Mouse (Mus musculus) neural tube, embryonic 12.5 days (tissue): ENCODE results near the gene Dcun1d2. TPM values are rescaled to one million over a fixed set of nuclear protein-coding genes. Genes with fewer than 3 reads are reported as not detected.

Experiments
- ATAC-seq: fragments of 200-750 bp; cut with Nextera tagmentation; 2 replicates; pipeline ENCODE4 v1.8.0; 2017; ENCODE audit warnings: low read depth, mild to moderate bottlenecking, moderate TSS enrichment, moderate library complexity; ENCODE audit not compliant: low FRiP score
- H3K27ac ChIP-seq: fragments of 300-500 bp; sonication (generic); 2 replicates; pipeline ENCODE4 v1.5.1; 2016
- H3K27me3 ChIP-seq: fragments of 300-500 bp; sonication (generic); replicated peaks from 2 replicates; pipeline ENCODE4 v1.6.1; 2016; ENCODE audit warnings: mild to moderate bottlenecking
- H3K36me3 ChIP-seq: fragments of 300-500 bp; sonication (generic); 2 replicates; pipeline ENCODE4 v1.6.1; 2016; ENCODE audit warnings: mild to moderate bottlenecking
- H3K4me1 ChIP-seq: fragments of 300-500 bp; sonication (generic); 2 replicates; pipeline ENCODE4 v1.6.1; 2016
- H3K4me2 ChIP-seq: fragments of 300-500 bp; sonication (generic); replicated peaks from 2 replicates; pipeline ENCODE4 v1.6.1; 2016; ENCODE audit warnings: mild to moderate bottlenecking
- H3K4me3 ChIP-seq: fragments of 300-500 bp; sonication (generic); 2 replicates; pipeline ENCODE4 v1.5.1; 2016
- H3K9ac ChIP-seq: fragments of 300-500 bp; sonication (generic); 2 replicates; pipeline ENCODE4 v1.6.1; 2016; ENCODE audit warnings: mild to moderate bottlenecking
- H3K9me3 ChIP-seq: fragments of 300-500 bp; sonication (generic); 2 replicates; pipeline ENCODE4 v1.6.1; 2016; ENCODE audit warnings: mild to moderate bottlenecking
- WGBS: fragments of 180-500 bp; shearing (Covaris S2); methylation state at CpG from one replicate; pipeline ENCODE4 v1.1.7; 2016; 5-methylcytosine and 5-hydroxymethylcytosine counted together
- polyA plus RNA-seq: library from polyadenylated mRNA; unstranded; fragments of >200 nt; fragmentation: Nextera tagmentation; extraction: Ambion mirVana; gene quantifications from 2 replicates; pipeline ENCODE4 v1.2.1, GENCODE M21; 2016

The Dcun1d2 gene
- polyA plus RNA-seq, 1 experiment from 2014 or later: 33.1 TPM

- Histone ChIP-seq H3K27me3 (no peaks in the 10 kb centered on the region), H3K36me3 (peaks cover 78% of the 10 kb centered on the region), H3K4me3 (no peak overlapping the region), H3K9ac (no peak overlapping the region), H3K9me3 (0 out of 2 replicates have a peak, but pooled peaks cover 5% of the 10 kb centered on the region), H3K4me2 (no peak overlapping the region), H3K27ac (no peak overlapping the region), H3K4me1 (no peaks in the 10 kb centered on the region)
- ATAC-seq: no peak
- 96% methylated on average over 8 of the region's 8 CpGs for WGBS
These were observed 11.6 kb upstream of the Dcun1d2 start for GRCm38 (mm10) chr8:13299571-13299970.

- WGBS: 91% methylated on average over 9 of the region's 9 CpGs
- no peak overlapping the region for H3K9ac ChIP-seq
- no peaks in the 10 kb centered on the region for H3K27me3 ChIP-seq
- no peak overlapping the region for H3K4me2 ChIP-seq
- ATAC-seq: no peak
- peaks cover 60% of the 10 kb centered on the region for H3K36me3 ChIP-seq
- H3K9me3 ChIP-seq: no peaks in the 10 kb centered on the region
- no peak overlapping the region for H3K4me3 ChIP-seq
- H3K4me1 ChIP-seq: peaks cover 5% of the 10 kb centered on the region
- no peak overlapping the region for H3K27ac ChIP-seq
These were observed 5.9 kb upstream of the Dcun1d2 start for GRCm38 (mm10) chr8:13293677-13294470.

GRCm38 (mm10) chr8:13292364-13292763 lies 4.4 kb upstream of the Dcun1d2 start:
- no peak overlapping the region for H3K4me3 ChIP-seq
- WGBS: 29% methylated on average over 9 of the region's 9 CpGs
- peaks cover 52% of the 10 kb centered on the region for H3K36me3 ChIP-seq
- no peak overlapping the region for H3K4me2 ChIP-seq
- H3K4me1 ChIP-seq: peaks cover 9% of the 10 kb centered on the region
- H3K27me3 ChIP-seq: no peaks in the 10 kb centered on the region
- no peak overlapping the region for H3K9ac ChIP-seq
- no peak overlapping the region for H3K27ac ChIP-seq
- ATAC-seq: no peak
- H3K9me3 ChIP-seq: no peaks in the 10 kb centered on the region

DNA sequence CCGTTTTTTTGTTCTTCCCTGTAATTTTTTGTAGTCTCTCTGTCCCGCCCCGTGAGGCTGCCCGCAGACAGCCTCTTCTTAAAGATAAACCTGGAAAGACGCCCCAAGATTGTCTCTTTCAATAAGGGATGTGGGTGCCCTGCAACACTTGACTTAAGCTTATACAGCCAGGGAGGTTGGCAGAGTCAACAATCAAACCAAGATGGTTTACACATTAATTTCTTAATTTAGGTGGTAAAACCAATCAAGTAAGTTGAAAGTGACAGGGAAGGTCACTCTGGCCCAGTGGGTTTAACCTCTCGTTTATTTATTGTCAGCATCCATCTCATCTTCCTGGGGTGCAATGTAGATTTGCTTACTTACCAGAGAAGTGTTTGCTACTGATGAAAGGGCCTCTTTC lies 715 bp upstream of the Dcun1d2 start:
- H3K4me3 ChIP-seq: peak overlapping the region; percentile 81
- no peak for ATAC-seq
- H3K4me2 ChIP-seq: peak overlapping the region; percentile 94
- peaks cover 16% of the 10 kb centered on the region for H3K4me1 ChIP-seq
- WGBS: 2% methylated on average over 6 of the region's 6 CpGs
- peaks cover 15% of the 10 kb centered on the region for H3K36me3 ChIP-seq
- peak overlapping the region; percentile 74 for H3K9ac ChIP-seq
- H3K27me3 ChIP-seq: no peaks in the 10 kb centered on the region
- H3K27ac ChIP-seq: no peak overlapping the region
- no peaks in the 10 kb centered on the region for H3K9me3 ChIP-seq

DNA sequence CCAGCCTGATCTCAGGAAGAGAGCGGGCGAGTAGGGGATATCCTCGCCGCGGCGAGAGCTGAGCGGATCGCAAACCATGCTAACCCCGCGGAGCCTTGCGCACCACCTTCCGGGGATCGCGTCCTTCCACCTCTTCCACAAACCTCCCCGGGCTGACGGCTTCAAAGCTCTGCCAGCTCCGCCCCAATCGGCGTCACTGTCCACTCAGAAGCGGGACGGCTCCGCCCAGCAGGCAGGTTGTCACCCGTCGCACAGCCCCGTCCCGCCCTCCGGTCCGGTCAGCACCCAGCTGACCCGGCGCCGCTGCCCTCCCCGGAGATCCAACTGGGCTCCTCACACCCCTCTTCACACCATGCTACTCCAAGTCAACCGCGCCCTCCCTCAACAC lies 633 bp downstream of the Dcun1d2 start:
- Histone ChIP-seq H3K27ac (no peak overlapping the region), H3K9me3 (no peaks in the 10 kb centered on the region), H3K27me3 (no peaks in the 10 kb centered on the region), H3K4me1 (peaks cover 16% of the 10 kb centered on the region), H3K9ac (peak overlapping the region; percentile 74), H3K36me3 (peaks cover 8% of the 10 kb centered on the region; the same call in 1 of the 2 replicates), H3K4me2 (peak overlapping the region; percentile 94), H3K4me3 (peak overlapping the region; percentile 81)
- peak; percentile 54; the same call in 1 of the 2 replicates for ATAC-seq
- WGBS: under 1% methylated on average over 34 of the region's 34 CpGs

DNA sequence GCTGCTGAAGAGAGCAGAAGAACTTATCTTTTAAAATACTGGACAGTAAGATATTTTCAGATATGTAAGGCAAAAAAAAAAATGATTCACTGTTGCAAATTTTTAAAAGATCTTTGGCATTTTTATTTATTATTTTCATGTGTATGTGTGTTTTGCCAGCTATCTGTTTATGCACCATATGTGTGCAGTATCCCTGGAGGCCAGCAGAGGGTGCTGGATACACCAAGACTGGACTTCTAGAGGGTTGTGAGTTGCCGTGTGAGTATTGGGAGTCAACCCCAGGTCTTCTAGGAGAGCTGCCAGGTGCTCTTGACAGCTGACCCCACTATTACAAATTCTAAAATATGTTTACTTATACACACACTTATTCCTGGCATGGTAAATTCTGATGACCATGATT lies 4.7 kb downstream of the Dcun1d2 start:
- Histone ChIP-seq H3K4me3 (no peak overlapping the region), H3K4me1 (peaks cover 7% of the 10 kb centered on the region), H3K27ac (no peak overlapping the region), H3K27me3 (no peaks in the 10 kb centered on the region), H3K36me3 (no peaks in the 10 kb centered on the region), H3K9ac (no peak overlapping the region), H3K9me3 (no peaks in the 10 kb centered on the region), H3K4me2 (no peak overlapping the region)
- ATAC-seq: no peak
- WGBS: 78% methylated on average over 1 of the region's 1 CpGs

GRCm38 (mm10) chr8:13276941-13277447 lies 10.9 kb downstream of the Dcun1d2 start:
- H3K4me3 ChIP-seq: no peak overlapping the region
- ATAC-seq: no peak
- peaks cover 3% of the 10 kb centered on the region; the same call in 1 of the 2 replicates for H3K36me3 ChIP-seq
- no peak overlapping the region for H3K4me2 ChIP-seq
- no peak overlapping the region for H3K27ac ChIP-seq
- no peaks in the 10 kb centered on the region for H3K4me1 ChIP-seq
- no peaks in the 10 kb centered on the region for H3K27me3 ChIP-seq
- H3K9me3 ChIP-seq: no peaks in the 10 kb centered on the region
- WGBS: 79% methylated on average over 5 of the region's 5 CpGs
- H3K9ac ChIP-seq: no peak overlapping the region

GRCm38 (mm10) chr8:13272834-13273233 lies 15.1 kb downstream of the Dcun1d2 start:
- H3K4me2 ChIP-seq: no peak overlapping the region
- ATAC-seq: no peak
- no peak overlapping the region for H3K9ac ChIP-seq
- H3K27ac ChIP-seq: no peak overlapping the region
- 91% methylated on average over 5 of the region's 5 CpGs for WGBS
- H3K4me3 ChIP-seq: no peak overlapping the region
- no peaks in the 10 kb centered on the region for H3K4me1 ChIP-seq
- no peaks in the 10 kb centered on the region for H3K9me3 ChIP-seq
- no peaks in the 10 kb centered on the region for H3K27me3 ChIP-seq
- peaks cover 34% of the 10 kb centered on the region for H3K36me3 ChIP-seq

DNA sequence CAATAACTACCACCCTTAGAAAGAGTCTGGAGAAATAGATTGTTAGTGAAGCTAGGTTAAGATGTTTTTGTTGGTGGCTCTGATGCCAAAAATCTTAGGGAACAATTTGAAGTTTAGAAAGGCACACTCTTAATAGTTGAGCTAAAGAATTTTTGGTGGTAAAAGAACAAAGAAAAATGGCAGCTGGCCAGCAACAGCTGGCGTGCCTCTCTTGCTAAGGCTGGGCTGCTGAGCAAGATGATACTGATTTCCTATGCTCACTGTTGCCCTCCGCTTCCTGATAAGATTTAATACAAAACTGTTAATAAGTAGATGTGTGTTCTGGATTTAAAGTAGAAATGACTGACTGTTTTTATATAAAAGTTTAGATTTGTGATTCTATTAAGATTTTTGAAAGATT lies 20.4 kb downstream of the Dcun1d2 start:
- no peaks in the 10 kb centered on the region for H3K27me3 ChIP-seq
- H3K27ac ChIP-seq: no peak overlapping the region
- H3K9me3 ChIP-seq: no peaks in the 10 kb centered on the region
- H3K4me3 ChIP-seq: no peak overlapping the region
- 84% methylated on average over 2 of the region's 2 CpGs for WGBS
- no peaks in the 10 kb centered on the region for H3K4me1 ChIP-seq
- H3K36me3 ChIP-seq: peaks cover 36% of the 10 kb centered on the region
- no peak for ATAC-seq
- H3K9ac ChIP-seq: no peak overlapping the region
- no peak overlapping the region for H3K4me2 ChIP-seq

GRCm38 (mm10) chr8:13263376-13263775 lies 24.6 kb downstream of the Dcun1d2 start:
- no peak overlapping the region for H3K9ac ChIP-seq
- H3K4me1 ChIP-seq: no peaks in the 10 kb centered on the region
- H3K36me3 ChIP-seq: peaks cover 27% of the 10 kb centered on the region
- WGBS: 68% methylated on average over 3 of the region's 3 CpGs
- H3K9me3 ChIP-seq: no peaks in the 10 kb centered on the region
- H3K27ac ChIP-seq: no peak overlapping the region
- no peak overlapping the region for H3K4me2 ChIP-seq
- no peaks in the 10 kb centered on the region for H3K27me3 ChIP-seq
- ATAC-seq: no peak
- H3K4me3 ChIP-seq: no peak overlapping the region

DNA sequence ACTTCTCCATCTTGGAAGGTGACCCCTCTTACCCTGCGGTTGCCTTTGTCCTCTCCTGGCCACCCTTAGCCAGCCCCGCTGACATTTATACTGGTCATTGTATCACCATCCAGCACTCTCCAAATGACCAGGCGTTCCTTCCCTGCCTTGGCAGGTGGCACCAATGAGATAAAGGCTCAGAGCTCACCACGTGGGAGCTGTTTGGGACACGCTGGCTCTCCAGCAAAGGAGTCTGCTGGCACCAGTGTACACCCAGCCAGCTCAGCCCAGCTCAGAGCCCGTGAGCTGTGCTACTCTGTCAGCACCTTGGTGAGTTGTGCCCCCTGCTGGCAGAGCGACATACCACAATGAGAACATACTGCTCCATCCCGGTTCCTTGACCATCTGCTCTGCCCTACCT lies 33.9 kb downstream of the Dcun1d2 start, which contains the start of gene Adprhl1:
TSS of gene Adprhl1 (minus strand) at position 144 of the 400 bp plus-strand sequence.
- Histone ChIP-seq H3K9me3 (no peaks in the 10 kb centered on the region), H3K27me3 (no peaks in the 10 kb centered on the region), H3K27ac (no peak within 1 kb of the TSS), H3K4me3 (no peak within 1 kb of the TSS), H3K9ac (no peak within 1 kb of the TSS), H3K4me1 (no peaks in the 10 kb centered on the region; the same call in 1 of the 2 replicates), H3K36me3 (peaks cover 28% of the 10 kb centered on the region), H3K4me2 (no peak within 1 kb of the TSS)
- ATAC-seq: no peak
- WGBS: 36% methylated on average over 8 of the region's 8 CpGs

DNA sequence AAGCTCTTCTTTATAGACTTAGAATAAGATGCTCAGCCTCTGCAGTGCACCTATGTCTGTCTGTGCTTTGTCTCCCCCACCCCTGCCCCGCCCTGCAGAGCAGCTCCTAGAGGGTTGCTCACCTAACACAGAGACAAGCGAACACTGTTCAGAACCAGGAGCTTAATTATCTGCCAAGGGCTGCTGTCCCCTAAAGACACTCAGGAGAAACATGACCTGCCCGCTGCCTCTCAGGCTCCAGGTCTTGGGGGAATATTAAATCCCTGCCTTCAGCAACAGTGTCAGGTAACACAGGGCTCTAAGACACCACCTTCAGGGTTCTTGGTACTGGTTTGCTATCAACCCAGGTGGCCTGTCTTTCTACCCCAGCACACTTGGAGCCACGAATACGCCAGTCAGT lies 34.5 kb downstream of the Dcun1d2 start:
- Histone ChIP-seq H3K9ac (no peak overlapping the region), H3K4me1 (no peaks in the 10 kb centered on the region; the same call in 1 of the 2 replicates), H3K36me3 (peaks cover 22% of the 10 kb centered on the region), H3K4me3 (no peak overlapping the region), H3K27ac (no peak overlapping the region), H3K4me2 (no peak overlapping the region), H3K9me3 (no peaks in the 10 kb centered on the region), H3K27me3 (no peaks in the 10 kb centered on the region)
- WGBS: 82% methylated on average over 5 of the region's 5 CpGs
- no peak for ATAC-seq
